Mouse (Mus musculus) cortical plate, adult 2 months (tissue): ENCODE data around the gene Mfsd6l. TPM values are rescaled to one million over a fixed set of nuclear protein-coding genes. Genes with fewer than 3 reads are reported as not detected.

Experiments
- H3K27ac ChIP-seq: fragments of 200-500 bp; 2 replicates; pipeline ENCODE4 v1.5.1; 2012; ENCODE audit warnings: low read length, control low read depth, inconsistent platforms; ENCODE audit not compliant: insufficient read depth
- H3K4me1 ChIP-seq: fragments of 200-500 bp; 2 replicates; pipeline ENCODE4 v1.6.1; 2011; ENCODE audit warnings: low read length; ENCODE audit not compliant: control insufficient read depth, insufficient read depth
- H3K4me3 ChIP-seq: fragments of 200-500 bp; 2 replicates; pipeline ENCODE4 v1.5.1; 2011; ENCODE audit warnings: mild to moderate bottlenecking, low read length, control low read depth; ENCODE audit not compliant: insufficient read depth
- CTCF ChIP-seq: fragments of 200-500 bp; IDR thresholded peaks from 2 replicates; pipeline ENCODE4 v1.5.1; 2011; ENCODE audit warnings: mild to moderate bottlenecking, control low read depth, low read length; ENCODE audit not compliant: insufficient read depth; ENCODE audit errors: extremely low read depth
- POLR2A ChIP-seq: fragments of 200-500 bp; IDR thresholded peaks from 2 replicates; pipeline ENCODE4 v1.6.1; 2011; ENCODE audit warnings: mild to moderate bottlenecking, low read length, control low read depth; ENCODE audit not compliant: insufficient read depth; ENCODE audit errors: extremely low read depth
- polyA plus RNA-seq: library from polyadenylated mRNA; depleted of rRNA; stranded (reverse); fragments of >200 nt; gene quantifications from 2 replicates; pipeline ENCODE4 v1.2.3, GENCODE M21; 2012

The Mfsd6l gene
- polyA plus RNA-seq, 1 experiment, result 0.08 TPM

- Histone ChIP-seq H3K27ac (no peak overlapping the region), H3K4me3 (no peak overlapping the region), H3K4me1 (no peaks in the 10 kb centered on the region)
- TF ChIP-seq CTCF, result no peak
- TF ChIP-seq POLR2A, result no peak
These were observed 14.9 kb downstream of the Mfsd6l start for GRCm38 (mm10) chr11:68570861-68571260.

DNA sequence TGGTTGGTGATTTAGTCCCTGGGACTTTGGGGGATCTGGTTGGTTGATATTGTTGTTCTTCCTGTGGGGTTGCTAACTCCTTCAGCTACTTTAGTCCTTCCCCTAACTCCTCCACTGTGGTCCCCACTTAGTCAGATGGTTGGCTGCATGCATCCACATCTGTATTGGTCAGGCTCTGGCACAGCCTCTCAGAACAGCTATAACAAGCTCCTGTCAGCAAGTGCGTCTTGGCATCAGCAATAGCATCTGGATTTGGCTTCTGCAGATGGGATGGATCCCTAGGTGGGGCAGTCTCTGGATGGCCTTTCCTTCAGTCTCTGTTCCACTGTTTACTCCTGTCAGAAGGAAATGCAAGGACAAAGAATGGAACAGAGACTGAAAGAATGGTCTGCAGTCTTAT lies 21.1 kb downstream of the Mfsd6l start:
- H3K27ac ChIP-seq, result no peak overlapping the region
- TF ChIP-seq POLR2A, result no peak
- TF ChIP-seq CTCF, result no peak
- no peaks in the 10 kb centered on the region for H3K4me1 ChIP-seq
- no peak overlapping the region for H3K4me3 ChIP-seq

GRCm38 (mm10) chr11:68579462-68579881 lies 23.5 kb downstream of the Mfsd6l start:
- H3K4me1 ChIP-seq, result no peaks in the 10 kb centered on the region
- H3K27ac ChIP-seq, result no peak overlapping the region
- no peak overlapping the region for H3K4me3 ChIP-seq
- TF ChIP-seq CTCF (no peak), POLR2A (no peak)

DNA sequence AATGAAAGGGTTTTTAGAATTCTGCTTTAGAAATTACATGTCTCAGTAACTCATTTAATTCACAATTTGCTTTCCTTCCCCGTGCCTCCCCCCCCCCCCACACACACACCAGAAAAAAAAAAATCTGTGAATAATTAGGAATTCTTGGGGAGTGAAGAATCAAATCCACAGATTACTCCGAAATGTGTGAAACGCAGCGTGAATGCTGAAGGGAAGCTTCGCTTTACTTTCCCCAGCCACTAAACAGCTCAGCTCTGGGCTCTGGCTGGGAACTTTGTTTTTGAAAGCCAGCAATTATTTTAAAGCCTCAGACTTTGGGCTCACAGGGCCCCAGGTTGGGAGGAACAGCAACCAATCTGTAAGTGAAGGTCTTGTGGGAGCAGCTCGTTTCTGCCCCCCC lies 24.6 kb downstream of the Mfsd6l start:
- H3K27ac ChIP-seq, result no peak overlapping the region
- no peak overlapping the region for H3K4me3 ChIP-seq
- no peak for TF ChIP-seq POLR2A
- no peak for TF ChIP-seq CTCF
- no peaks in the 10 kb centered on the region for H3K4me1 ChIP-seq

GRCm38 (mm10) chr11:68583225-68583624 lies 27.2 kb downstream of the Mfsd6l start:
- TF ChIP-seq POLR2A (peak; percentile 78; the same call in 1 of the 2 replicates), CTCF (no peak)
- H3K4me1 ChIP-seq, result no peaks in the 10 kb centered on the region
- H3K27ac ChIP-seq, result no peak overlapping the region
- no peak overlapping the region for H3K4me3 ChIP-seq

DNA sequence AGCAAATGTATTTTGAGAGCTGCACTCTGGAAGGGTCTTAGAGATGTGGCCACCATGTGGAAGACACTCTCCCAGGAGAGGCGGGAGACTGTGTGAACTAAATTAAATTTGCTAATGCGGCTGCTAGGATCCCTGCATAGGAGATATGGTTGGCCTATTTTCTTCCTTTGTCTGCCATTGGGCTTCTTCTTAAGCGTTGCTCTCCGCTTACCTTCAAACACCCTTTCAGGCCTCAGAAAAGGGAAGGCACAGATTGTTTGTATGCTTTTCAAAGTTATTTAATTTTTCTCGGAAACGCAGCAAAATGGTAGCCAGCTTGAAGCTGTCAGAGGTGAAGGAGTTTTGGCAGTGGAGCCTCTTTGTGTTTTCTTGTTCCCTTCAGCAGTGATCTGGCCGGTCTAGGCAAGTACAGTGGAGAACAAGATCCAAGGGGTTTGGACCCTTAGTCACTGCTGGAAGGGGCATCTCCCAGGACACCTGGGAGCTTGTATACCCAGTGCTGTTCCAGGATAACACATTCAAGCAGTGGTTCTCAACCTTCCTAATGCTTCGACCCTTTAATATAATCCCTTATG lies 28.0 kb downstream of the Mfsd6l start:
- H3K4me3 ChIP-seq, result no peak overlapping the region
- no peaks in the 10 kb centered on the region for H3K4me1 ChIP-seq
- TF ChIP-seq CTCF (no peak), POLR2A (no peak)
- no peak overlapping the region for H3K27ac ChIP-seq

- Histone ChIP-seq H3K4me3 (no peak overlapping the region), H3K4me1 (no peaks in the 10 kb centered on the region), H3K27ac (no peak overlapping the region)
- no peak for TF ChIP-seq CTCF
These were observed 29.9 kb downstream of the Mfsd6l start for GRCm38 (mm10) chr11:68585890-68586289.

DNA sequence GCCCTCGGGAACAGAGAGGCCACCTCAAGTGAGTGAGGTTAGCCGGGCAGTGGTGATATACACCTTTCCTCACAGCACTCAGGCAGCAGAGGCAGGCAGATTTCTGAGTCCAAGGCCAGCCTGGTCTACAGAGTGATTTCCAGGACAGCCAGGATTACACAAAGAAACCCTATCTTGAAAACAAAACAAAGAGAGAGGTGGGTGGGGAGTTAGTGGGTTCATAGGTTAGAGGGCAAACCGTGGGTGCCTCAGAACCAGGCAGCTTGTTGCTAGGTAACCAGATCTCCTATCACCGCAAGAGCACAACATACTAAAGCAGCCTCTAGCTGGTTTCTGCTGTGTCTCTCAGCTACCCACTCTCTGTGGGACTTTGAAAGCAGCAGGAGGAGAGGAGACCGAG lies 30.7 kb downstream of the Mfsd6l start, which contains the start of gene Ccdc42:
TSS of gene Ccdc42 (plus strand) at position 301 of the 400 bp plus-strand sequence.
- no peak within 1 kb of the TSS for H3K27ac ChIP-seq
- TF ChIP-seq CTCF (no peak), POLR2A (no peak)

GRCm38 (mm10) chr11:68589055-68589809 lies 33.2 kb downstream of the Mfsd6l start:
- TF ChIP-seq POLR2A (no peak), CTCF (peak; percentile 93)
- no peak overlapping the region for H3K4me3 ChIP-seq
- no peak overlapping the region for H3K27ac ChIP-seq
- H3K4me1 ChIP-seq, result no peaks in the 10 kb centered on the region

More for the DNA sequence above, 30.7 kb downstream of the Mfsd6l start, which contains the start of gene Ccdc42:
- H3K4me1 ChIP-seq, result no peaks in the 10 kb centered on the region
- H3K4me3 ChIP-seq, result no peak within 1 kb of the TSS

DNA sequence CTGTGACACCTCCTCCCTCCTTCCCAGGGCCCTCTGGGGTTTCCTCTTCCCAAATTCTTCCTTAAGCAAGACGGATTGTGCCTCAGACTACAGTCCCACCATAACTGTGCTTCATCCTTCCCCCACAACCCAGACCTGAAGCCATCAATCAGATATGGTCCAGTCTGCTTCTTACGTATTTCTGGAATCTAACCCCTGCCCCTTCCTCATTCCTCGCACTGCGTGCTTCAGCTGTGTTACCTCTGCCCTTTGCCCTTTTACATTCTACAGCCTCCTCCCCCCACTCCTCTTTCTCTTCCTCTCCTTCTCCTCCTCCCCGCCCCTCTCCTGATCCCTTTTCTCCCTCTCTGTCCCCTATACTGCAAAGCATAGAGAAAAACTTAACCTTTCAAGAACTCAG lies 35.7 kb downstream of the Mfsd6l start:
- no peak overlapping the region for H3K4me3 ChIP-seq
- H3K27ac ChIP-seq, result no peak overlapping the region
- no peaks in the 10 kb centered on the region for H3K4me1 ChIP-seq
- TF ChIP-seq POLR2A (no peak), CTCF (no peak)
